Mouse (Mus musculus) testis, postnatal 10 days (tissue): ENCODE results near the gene Pcyox1.
A peak's percentile ranks its signal among the peaks of the same experiment; 100 is the strongest.
"Not testable (repeated sequence)": the region's sequence is repeated elsewhere in the genome, so short reads cannot be mapped to it uniquely, and the experiment has no call there.

ENCODE experiments used
- DNase-seq: peaks from one replicate; pipeline ENCODE4 v3.0.0; 2021; ENCODE audit warnings: low spot score

Pcyox1 gene

GRCm38 (mm10) chr6:86397257-86397980 is 465 bp upstream of the Pcyox1 start:
- no peak for DNase-seq

GRCm38 (mm10) chr6:86395969-86396368 is 985 bp downstream of the Pcyox1 start:
- DNase-seq = no peak

- no peak for DNase-seq
These were observed 1.9 kb downstream of the Pcyox1 start for GRCm38 (mm10) chr6:86395021-86395420.

DNA sequence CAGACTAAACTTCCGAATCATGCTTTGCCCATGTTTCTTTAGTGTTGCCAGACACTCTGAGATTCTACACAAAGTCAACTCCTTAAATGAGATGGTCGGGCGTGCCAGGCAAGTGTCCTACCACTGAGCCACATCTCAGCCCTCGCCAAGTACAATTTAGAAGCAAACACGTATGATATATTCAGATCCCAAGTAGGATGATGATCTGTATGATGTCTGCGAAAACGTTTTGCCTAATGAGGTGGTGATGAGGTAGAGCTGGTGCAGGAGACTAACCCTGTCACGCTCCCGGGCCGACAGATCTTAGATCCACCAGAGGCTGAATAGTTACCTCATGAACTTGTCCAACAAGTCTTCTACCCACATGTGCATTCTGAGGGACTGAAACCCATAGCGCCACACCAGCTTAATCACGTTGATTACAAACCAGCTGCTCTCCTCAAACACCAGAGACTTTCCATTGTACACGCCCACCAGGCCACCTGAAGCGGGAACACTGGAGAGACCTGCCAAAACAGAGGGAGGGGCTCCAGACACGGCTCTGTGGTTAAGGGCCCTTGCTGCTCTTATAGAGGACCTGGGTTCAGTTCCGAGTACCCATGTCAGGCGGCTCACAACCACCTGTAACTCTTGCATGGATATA is 2.8 kb downstream of the Pcyox1 start:
- DNase-seq = no peak

- DNase-seq = no peak
These were observed 3.8 kb downstream of the Pcyox1 start for GRCm38 (mm10) chr6:86393187-86393586.

- DNase-seq = no peak
These were observed 5.6 kb downstream of the Pcyox1 start for GRCm38 (mm10) chr6:86391326-86391725.

- no peak for DNase-seq
These were observed 8.5 kb downstream of the Pcyox1 start for GRCm38 (mm10) chr6:86388461-86388860.

GRCm38 (mm10) chr6:86387313-86387712 is 9.6 kb downstream of the Pcyox1 start:
- no peak for DNase-seq

DNA sequence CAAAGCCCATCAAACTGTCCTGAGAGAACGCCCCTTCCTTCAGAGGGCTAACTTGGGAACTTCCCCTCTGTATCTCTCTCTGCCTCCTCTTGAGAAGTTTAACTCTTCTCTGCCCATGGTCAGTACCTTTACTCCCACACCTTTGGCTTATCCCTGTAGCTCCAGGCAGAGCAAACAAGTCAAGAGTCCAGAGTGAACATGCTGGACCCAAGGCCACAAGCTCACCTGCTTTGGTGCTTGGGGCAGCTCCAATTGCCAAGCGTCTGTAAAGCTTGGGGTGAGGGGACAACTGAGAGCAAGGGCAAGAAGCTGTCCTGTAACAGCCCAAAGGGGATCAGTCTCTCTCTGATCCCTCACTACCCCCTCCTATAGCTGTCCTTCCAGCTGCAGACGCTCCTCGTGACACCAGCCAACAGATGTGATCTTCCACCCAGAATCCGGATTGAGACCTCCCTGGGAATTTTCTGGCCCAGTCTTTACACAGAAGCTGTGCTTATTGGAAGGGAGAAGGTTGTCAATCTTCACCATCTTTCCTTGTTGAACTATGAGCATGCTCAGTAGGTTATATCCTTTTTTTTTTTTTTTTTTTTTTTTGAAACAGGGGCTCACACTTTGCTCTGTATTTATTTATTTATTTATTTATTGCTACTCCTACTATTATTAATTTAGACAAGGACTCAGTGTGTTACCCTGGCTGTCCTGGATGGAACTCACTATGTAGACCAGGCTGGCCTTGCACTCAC is 11.4 kb downstream of the Pcyox1 start:
- DNase-seq = no peak

GRCm38 (mm10) chr6:86384692-86385091 is 12.3 kb downstream of the Pcyox1 start:
- DNase-seq = no peak

- no peak for DNase-seq
These were observed 13.6 kb downstream of the Pcyox1 start for GRCm38 (mm10) chr6:86383370-86383769.

DNA sequence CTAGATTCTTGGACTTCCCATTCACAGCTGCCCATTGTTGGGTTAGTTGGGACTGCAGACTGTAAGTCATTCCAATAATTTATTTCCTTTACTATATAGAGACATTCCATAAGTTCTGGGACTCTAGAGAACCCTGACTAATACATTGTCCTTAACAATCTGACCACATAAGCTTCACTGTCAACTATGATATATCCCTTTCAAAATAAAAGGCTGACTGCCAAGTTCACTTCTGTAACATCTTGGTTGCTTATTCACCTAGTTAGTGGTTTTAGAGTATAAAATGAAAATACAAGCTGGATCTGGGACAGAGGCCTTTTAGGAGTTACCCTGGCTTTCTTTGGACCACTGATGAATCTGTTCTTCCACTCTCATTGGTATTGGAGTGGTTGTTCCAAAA is 14.4 kb downstream of the Pcyox1 start:
- DNase-seq = no peak

- not testable (repeated sequence) for DNase-seq
These were observed 16.8 kb downstream of the Pcyox1 start for GRCm38 (mm10) chr6:86380112-86380511.

GRCm38 (mm10) chr6:86378341-86378740 is 18.6 kb downstream of the Pcyox1 start:
- no peak for DNase-seq

- DNase-seq = no peak
These were observed 23.4 kb downstream of the Pcyox1 start for GRCm38 (mm10) chr6:86373556-86373955.

DNA sequence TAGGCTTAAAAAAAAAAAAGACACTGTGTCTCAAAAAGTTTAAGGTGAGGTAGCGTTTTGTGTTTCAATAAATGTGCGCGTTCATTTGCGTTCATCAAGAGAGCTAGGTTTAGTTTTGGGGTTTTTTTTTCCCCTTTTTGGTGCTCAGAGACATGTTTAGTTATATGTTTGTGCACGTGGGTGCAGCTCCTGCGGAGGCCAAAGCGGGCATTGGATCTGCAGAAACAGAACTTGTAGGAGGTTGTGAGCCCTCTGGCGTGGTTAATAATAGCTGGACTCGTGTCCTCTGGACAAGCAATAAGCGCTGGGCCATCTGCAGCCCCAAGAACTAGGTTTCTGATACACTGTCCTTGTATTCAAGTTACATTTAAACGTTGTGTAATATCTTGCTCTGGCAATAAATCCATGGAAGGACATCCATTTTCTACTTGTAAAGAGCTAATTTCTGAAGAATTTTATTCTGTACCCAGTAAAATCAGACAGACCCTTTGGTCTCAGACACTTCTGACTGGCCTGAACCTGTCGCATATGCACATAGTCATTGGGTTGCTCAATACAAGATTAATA is 24.9 kb downstream of the Pcyox1 start:
- no peak for DNase-seq

GRCm38 (mm10) chr6:86371340-86371911 is 25.5 kb downstream of the Pcyox1 start:
- DNase-seq = peak; percentile 94

- DNase-seq = no peak
These were observed 26.1 kb downstream of the Pcyox1 start, which contains the start of gene Snrpg for GRCm38 (mm10) chr6:86370764-86371339. Snrpg (plus strand) TSS chr6:86371304.

GRCm38 (mm10) chr6:86370093-86370713 is 26.8 kb downstream of the Pcyox1 start:
- DNase-seq = no peak

GRCm38 (mm10) chr6:86368479-86368878 is 28.5 kb downstream of the Pcyox1 start:
- no peak for DNase-seq

- no peak for DNase-seq
These were observed 30.1 kb downstream of the Pcyox1 start for GRCm38 (mm10) chr6:86366853-86367249.
